ENCODE assay signal across 11 mouse cellular contexts in the genomic region with DNA sequence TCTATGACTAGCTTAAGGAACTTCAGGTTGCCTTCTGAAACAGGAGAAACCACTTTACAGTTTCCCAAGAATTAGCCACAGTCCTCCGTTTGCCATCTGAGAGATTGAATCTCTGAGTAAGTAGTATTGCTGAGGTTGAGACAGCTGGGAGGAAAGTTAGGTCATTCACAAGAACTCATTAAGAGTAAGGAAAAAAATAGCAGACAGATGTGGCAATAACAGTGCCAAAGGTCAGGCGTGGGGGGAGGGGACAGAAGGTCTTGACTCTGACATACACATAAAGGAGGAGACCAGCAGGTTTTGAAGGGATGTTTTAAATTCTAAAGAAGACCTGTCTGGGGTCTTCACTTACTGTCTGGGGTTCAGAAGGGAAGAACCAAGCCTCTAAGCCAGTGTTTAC.
DNase-seq lines count a peak whose midpoint lies in the region; ATAC-seq and TF ChIP-seq lines count a peak whose summit lies in the region.
"Had no signal": no experiment of that assay in that cellular context is flagged by ENCODE, and none has a peak within 500 bp of the region (broad histone marks: within the 10 kb centered on the region; RNA-seq: fewer than 3 reads in every experiment).

No protein-coding gene starts in this region.

- DNase-seq in kidney, postnatal 4 days = peak; percentile 25 to 26
- peak; percentile 26 for DNase-seq in CD4-positive, CD25-positive, alpha-beta regulatory T cell, adult 2 months (ENCODE audit: low read depth, low spot score)
- DNase-seq in left cerebral cortex, postnatal 4 days = no peak
- DNase-seq: cerebellum, postnatal 36 days; heart, postnatal 14 days had no signal

- H3K4me3 ChIP-seq in kidney, embryonic 15.5 days (replicated peaks) = no peak overlapping the region
- H3K4me3 ChIP-seq in intestine, postnatal 0 days (ENCODE audit: low read depth, low read length) = no peak overlapping the region
- H3K4me3 ChIP-seq in forebrain, embryonic 13.5 days = no peak overlapping the region
- H3K4me3 ChIP-seq: layer of hippocampus, adult 2 months; liver, embryonic 15.5 days had no signal

- H3K27ac ChIP-seq in kidney, embryonic 15.5 days = no peak overlapping the region
- H3K27ac ChIP-seq in intestine, postnatal 0 days (ENCODE audit: low read depth, low read length) = no peak overlapping the region; the same call in 1 of the 2 replicates
- H3K27ac ChIP-seq in forebrain, embryonic 13.5 days = no peak overlapping the region
- H3K27ac ChIP-seq: layer of hippocampus, adult 2 months; liver, embryonic 15.5 days had no signal

- no peaks in the 10 kb centered on the region for H3K27me3 ChIP-seq in kidney, embryonic 15.5 days
- no peaks in the 10 kb centered on the region for H3K27me3 ChIP-seq in intestine, postnatal 0 days (replicated peaks; ENCODE audit: control insufficient read depth, insufficient read depth, low read length)
- H3K27me3 ChIP-seq in forebrain, embryonic 13.5 days = no peaks in the 10 kb centered on the region
- H3K27me3 ChIP-seq: liver, embryonic 15.5 days had no signal

- WGBS in kidney, embryonic 15.5 days = 59% methylated on average over 2 of the region's 2 CpGs
- 53% methylated on average over 2 of the region's 2 CpGs for WGBS in intestine, postnatal 0 days
- 85% methylated on average over 2 of the region's 2 CpGs for WGBS in forebrain, embryonic 13.5 days

- H3K4me2 ChIP-seq in kidney, embryonic 15.5 days = no peak overlapping the region
- no peak overlapping the region for H3K4me2 ChIP-seq in intestine, postnatal 0 days (replicated peaks; ENCODE audit: low read depth)
- no peak overlapping the region for H3K4me2 ChIP-seq in forebrain, embryonic 13.5 days
- H3K4me2 ChIP-seq: liver, embryonic 15.5 days had no signal

- intact Hi-C loops in left cerebral cortex, postnatal 4 days (cut with DNase I) = no loop called here

- no peak overlapping the region for H3K9ac ChIP-seq in kidney, embryonic 15.5 days
- no peak overlapping the region for H3K9ac ChIP-seq in intestine, postnatal 0 days (ENCODE audit: low read depth, low read length)
- no peak overlapping the region for H3K9ac ChIP-seq in forebrain, embryonic 13.5 days
- H3K9ac ChIP-seq: liver, embryonic 15.5 days had no signal

- peaks cover 23% of the 10 kb centered on the region for H3K4me1 ChIP-seq in kidney, embryonic 15.5 days
- peaks cover 10% of the 10 kb centered on the region for H3K4me1 ChIP-seq in intestine, postnatal 0 days (replicated peaks; ENCODE audit: control insufficient read depth, insufficient read depth, low read length)
- peaks cover 3% of the 10 kb centered on the region; the same call in 1 of the 2 replicates for H3K4me1 ChIP-seq in forebrain, embryonic 13.5 days

- no peaks in the 10 kb centered on the region for H3K9me3 ChIP-seq in kidney, embryonic 15.5 days (replicated peaks)
- no peaks in the 10 kb centered on the region for H3K9me3 ChIP-seq in intestine, postnatal 0 days (ENCODE audit: control insufficient read depth)
- H3K9me3 ChIP-seq in forebrain, embryonic 13.5 days (replicated peaks) = no peaks in the 10 kb centered on the region
- H3K9me3 ChIP-seq: liver, embryonic 15.5 days had no signal

- no peaks in the 10 kb centered on the region for H3K36me3 ChIP-seq in kidney, embryonic 15.5 days
- H3K36me3 ChIP-seq in intestine, postnatal 0 days (ENCODE audit: control insufficient read depth, insufficient read depth) = no peaks in the 10 kb centered on the region
- H3K36me3 ChIP-seq in forebrain, embryonic 13.5 days (ENCODE audit: poor library complexity, severe bottlenecking) = no peaks in the 10 kb centered on the region
- H3K36me3 ChIP-seq: liver, embryonic 15.5 days had no signal

- TF ChIP-seq CTCF in intestine, postnatal 0 days (IDR thresholded peaks at IDR 0.05; ENCODE audit: low read depth) = no peak

- no peak for ATAC-seq in kidney, embryonic 15.5 days (replicated peaks; ENCODE audit: low FRiP score)
- ATAC-seq in activated CD4-positive, CD25-positive, alpha-beta regulatory T cell, adult 4 months = peak; percentile 31
- peak; percentile 63 for ATAC-seq in intestine, postnatal 0 days
- ATAC-seq in forebrain, embryonic 13.5 days = no peak

Comparison
In these comparisons a context has a peak if more than half of its experiments do, and no peak if none do; other contexts are left out.
1. ATAC-seq: peak in activated CD4-positive, CD25-positive, alpha-beta regulatory T cell, adult 4 months (single experiment) and intestine, postnatal 0 days (single experiment); none in kidney, embryonic 15.5 days (single experiment) and forebrain, embryonic 13.5 days (single experiment).